Mouse (Mus musculus) midbrain, embryonic 13.5 days (tissue): Measurements from ENCODE around the gene Gm36079. TPM values are rescaled to one million over a fixed set of nuclear protein-coding genes. Genes with fewer than 3 reads are reported as not detected.
"Not testable (repeated sequence)": the region's sequence is repeated elsewhere in the genome, so short reads cannot be mapped to it uniquely, and the experiment has no call there.

Experiments used
- ATAC-seq: fragments of 200-750 bp; cut with Nextera tagmentation; 2 replicates; pipeline ENCODE4 v1.8.0; 2017; ENCODE audit warnings: mild to moderate bottlenecking, moderate TSS enrichment, moderate library complexity
- H3K27ac ChIP-seq: fragments of 300-500 bp; sonication (generic); 2 replicates; pipeline ENCODE4 v1.5.1; 2015; ENCODE audit warnings: inconsistent platforms, mild to moderate bottlenecking, moderate library complexity
- H3K27me3 ChIP-seq: fragments of 300-500 bp; sonication (generic); 2 replicates; pipeline ENCODE4 v1.6.1; 2015; ENCODE audit warnings: mild to moderate bottlenecking, inconsistent platforms
- H3K36me3 ChIP-seq: fragments of 300-500 bp; sonication (generic); 2 replicates; pipeline ENCODE4 v1.6.1; 2015; ENCODE audit warnings: mild to moderate bottlenecking, inconsistent platforms
- H3K4me1 ChIP-seq: fragments of 300-500 bp; sonication (generic); replicated peaks from 2 replicates; pipeline ENCODE4 v1.6.1; 2015; ENCODE audit warnings: inconsistent platforms
- H3K4me2 ChIP-seq: fragments of 300-500 bp; sonication (generic); replicated peaks from 2 replicates; pipeline ENCODE4 v1.6.1; 2015; ENCODE audit warnings: moderate library complexity, mild to moderate bottlenecking, inconsistent platforms
- H3K4me3 ChIP-seq: fragments of 300-500 bp; sonication (generic); replicated peaks from 2 replicates; pipeline ENCODE4 v1.5.1; 2015; ENCODE audit warnings: mild to moderate bottlenecking, inconsistent platforms
- H3K9ac ChIP-seq: fragments of 300-500 bp; sonication (generic); replicated peaks from 2 replicates; pipeline ENCODE4 v1.6.1; 2015; ENCODE audit warnings: mild to moderate bottlenecking, inconsistent platforms
- H3K9me3 ChIP-seq: fragments of 300-500 bp; sonication (generic); 2 replicates; pipeline ENCODE4 v1.6.1; 2016; ENCODE audit warnings: mild to moderate bottlenecking, inconsistent platforms
- WGBS: fragments of 180-500 bp; shearing (Covaris S2); methylation state at CpG from one replicate; pipeline ENCODE4 v1.1.7; 2015; 5-methylcytosine and 5-hydroxymethylcytosine counted together
- polyA plus RNA-seq: library from polyadenylated mRNA; unstranded; fragments of >200 nt; fragmentation: Nextera tagmentation; extraction: Ambion mirVana; gene quantifications from 2 replicates; pipeline ENCODE4 v1.2.1, GENCODE M21; 2015

Gm36079 gene
- polyA plus RNA-seq, 1 experiment from 2014 or later: not detected

DNA sequence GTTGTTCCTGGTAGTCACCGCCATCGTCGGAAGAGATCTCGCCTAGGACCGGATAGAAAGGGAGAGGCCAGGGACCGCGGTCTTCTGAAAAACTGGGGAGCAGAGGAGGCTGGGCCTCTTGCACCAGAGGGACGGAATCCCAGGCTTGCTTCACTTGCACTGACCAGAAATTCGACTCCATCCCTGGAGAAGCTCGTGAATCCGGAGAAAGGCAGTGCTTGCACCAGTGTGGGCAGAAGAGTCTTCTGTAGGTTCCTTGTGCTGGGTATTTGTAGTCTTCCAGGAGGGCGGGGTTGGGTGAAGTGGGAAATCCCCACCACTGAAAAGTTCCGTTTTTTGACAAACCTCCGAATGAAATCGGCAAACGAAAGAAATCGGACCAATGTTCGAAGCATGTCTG is 8.3 kb upstream of the Gm36079 start:
- not testable (repeated sequence) for H3K9me3 ChIP-seq, ATAC-seq, H3K4me2 ChIP-seq

DNA sequence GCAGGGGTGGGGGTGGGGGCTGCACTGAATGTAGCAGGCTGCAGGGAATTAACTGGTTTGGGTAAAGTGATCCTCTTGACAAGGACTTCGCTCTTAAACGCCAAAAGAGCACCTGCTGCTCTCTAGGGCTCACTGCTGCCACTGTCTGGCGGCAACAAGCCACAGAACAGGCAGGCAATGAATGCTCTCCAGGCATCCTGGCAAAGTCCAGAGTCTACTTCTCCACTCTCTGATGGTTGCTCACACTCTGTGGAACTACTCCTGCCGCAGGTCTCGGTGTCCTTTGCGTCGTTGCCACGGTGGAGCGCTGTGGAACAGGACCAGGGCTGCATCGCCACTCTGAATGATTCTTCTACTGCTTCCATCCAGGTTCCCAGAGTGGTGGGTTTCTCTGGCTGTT is 7.8 kb upstream of the Gm36079 start:
- not testable (repeated sequence) for H3K27ac ChIP-seq, H3K4me1 ChIP-seq, H3K4me3 ChIP-seq, H3K4me2 ChIP-seq, H3K9me3 ChIP-seq, H3K36me3 ChIP-seq, H3K9ac ChIP-seq
- WGBS: 0% methylated on average over 3 of the region's 10 CpGs
- peaks cover 25% of the 10 kb centered on the region for H3K27me3 ChIP-seq
- peak; percentile 78 for ATAC-seq

More for the DNA sequence above, 8.3 kb upstream of the Gm36079 start:
- WGBS: 0% methylated on average over 10 of the region's 18 CpGs
- not testable (repeated sequence) for H3K4me3 ChIP-seq, H3K27ac ChIP-seq, H3K4me1 ChIP-seq, H3K9ac ChIP-seq, H3K36me3 ChIP-seq
- H3K27me3 ChIP-seq: peaks cover 25% of the 10 kb centered on the region

- WGBS: 1% methylated on average over 19 of the region's 19 CpGs
Measured at GRCm38 (mm10) chr13:120033516-120034190, 6.8 kb upstream of the Gm36079 start.

GRCm38 (mm10) chr13:120031676-120032075 is 4.9 kb upstream of the Gm36079 start:
- H3K4me3 ChIP-seq, H3K9me3 ChIP-seq, ATAC-seq, H3K36me3 ChIP-seq, H3K4me1 ChIP-seq, H3K27me3 ChIP-seq, H3K27ac ChIP-seq, H3K9ac ChIP-seq, H3K4me2 ChIP-seq: not testable (repeated sequence)
- 4% methylated on average over 16 of the region's 16 CpGs for WGBS

More at GRCm38 (mm10) chr13:120033516-120034190, 6.8 kb upstream of the Gm36079 start:
- H3K9ac ChIP-seq, H3K4me2 ChIP-seq, H3K4me3 ChIP-seq, H3K4me1 ChIP-seq, ATAC-seq, H3K27ac ChIP-seq, H3K9me3 ChIP-seq, H3K36me3 ChIP-seq: not testable (repeated sequence)
- peaks cover 21% of the 10 kb centered on the region for H3K27me3 ChIP-seq

DNA sequence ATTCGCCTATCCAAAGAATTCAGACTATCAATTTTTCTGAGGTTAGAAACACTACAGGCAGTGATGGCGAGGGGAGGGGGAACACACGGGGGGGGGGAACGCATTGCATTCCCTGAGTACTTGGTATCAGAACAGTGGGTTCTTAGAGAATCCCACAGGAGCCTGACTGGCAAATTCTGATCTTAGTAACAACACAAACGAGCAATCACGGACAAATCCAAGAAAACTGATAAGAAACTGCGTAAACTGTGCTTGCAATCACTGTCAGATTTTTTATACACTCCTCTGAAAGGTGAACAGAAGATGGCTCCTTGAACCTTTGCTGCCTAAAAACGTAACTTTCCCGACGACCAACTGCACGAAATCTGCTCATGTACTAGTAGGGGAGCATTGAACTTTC is 557 bp upstream of the Gm36079 start:
- H3K36me3 ChIP-seq, H3K9ac ChIP-seq, H3K4me1 ChIP-seq, H3K4me2 ChIP-seq, H3K9me3 ChIP-seq, H3K27ac ChIP-seq, ATAC-seq, H3K4me3 ChIP-seq: not testable (repeated sequence)
- 1% methylated on average over 11 of the region's 11 CpGs for WGBS
- peaks cover 20% of the 10 kb centered on the region for H3K27me3 ChIP-seq

- H3K9ac ChIP-seq, H3K4me3 ChIP-seq, H3K36me3 ChIP-seq, H3K27ac ChIP-seq, H3K4me2 ChIP-seq, H3K9me3 ChIP-seq, H3K4me1 ChIP-seq: not testable (repeated sequence)
- H3K27me3 ChIP-seq: peaks cover 20% of the 10 kb centered on the region
- 2% methylated on average over 3 of the region's 13 CpGs for WGBS
- peak; percentile 76 for ATAC-seq
Measured at GRCm38 (mm10) chr13:120026373-120026772, 438 bp downstream of the Gm36079 start.

DNA sequence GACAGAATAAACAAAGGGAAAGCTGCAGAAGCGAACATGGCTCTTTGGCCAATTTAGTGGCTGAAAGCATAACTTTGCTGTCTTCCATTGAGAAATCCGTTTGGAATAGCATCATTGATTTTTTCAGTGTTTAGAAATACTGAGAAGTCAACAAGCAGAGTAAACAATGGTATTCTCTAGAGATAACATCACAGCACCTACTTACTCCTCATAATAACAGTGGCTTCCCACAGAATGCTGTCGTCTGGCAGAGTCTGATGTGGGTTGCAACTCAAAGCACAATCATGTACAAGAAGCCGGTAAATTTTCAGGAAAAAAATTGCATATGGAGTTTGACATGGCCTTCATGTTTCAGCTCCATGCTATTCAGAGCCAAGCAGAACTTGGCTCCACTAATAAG is 1.2 kb downstream of the Gm36079 start:
- WGBS: 8% methylated on average over 4 of the region's 4 CpGs
- not testable (repeated sequence) for H3K9me3 ChIP-seq, H3K4me1 ChIP-seq, ATAC-seq, H3K27ac ChIP-seq, H3K4me2 ChIP-seq, H3K4me3 ChIP-seq, H3K9ac ChIP-seq, H3K36me3 ChIP-seq
- H3K27me3 ChIP-seq: peaks cover 24% of the 10 kb centered on the region

DNA sequence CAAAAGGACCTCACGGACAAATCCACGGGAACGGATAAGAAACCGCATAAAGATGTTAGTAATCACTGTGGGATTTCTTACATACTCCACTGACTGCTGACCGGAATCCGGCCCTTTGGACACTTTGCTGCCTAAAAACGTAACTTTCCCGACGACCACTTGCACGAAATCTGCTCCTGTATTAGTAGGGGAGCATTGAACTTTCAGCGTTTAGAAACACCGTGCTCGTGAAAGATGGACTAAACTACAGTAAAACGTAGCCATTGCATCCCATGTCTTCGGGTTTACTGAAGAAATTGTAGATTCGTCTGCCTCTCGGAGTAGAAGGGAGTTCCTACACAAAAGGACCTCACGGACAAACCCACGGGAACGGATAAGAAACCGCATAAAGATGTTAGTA is 1.8 kb downstream of the Gm36079 start:
- WGBS: 1% methylated on average over 21 of the region's 21 CpGs
- not testable (repeated sequence) for H3K27ac ChIP-seq

GRCm38 (mm10) chr13:120024581-120024980 is 2.2 kb downstream of the Gm36079 start:
- not testable (repeated sequence) for H3K4me3 ChIP-seq, H3K4me2 ChIP-seq, H3K9ac ChIP-seq, H3K36me3 ChIP-seq, ATAC-seq, H3K4me1 ChIP-seq, H3K9me3 ChIP-seq, H3K27ac ChIP-seq
- WGBS: 5% methylated on average over 9 of the region's 9 CpGs
- peaks cover 27% of the 10 kb centered on the region for H3K27me3 ChIP-seq

More for the DNA sequence above, 1.8 kb downstream of the Gm36079 start:
- peaks cover 27% of the 10 kb centered on the region for H3K27me3 ChIP-seq
- not testable (repeated sequence) for ATAC-seq, H3K4me2 ChIP-seq, H3K4me1 ChIP-seq, H3K9ac ChIP-seq, H3K9me3 ChIP-seq, H3K4me3 ChIP-seq, H3K36me3 ChIP-seq

GRCm38 (mm10) chr13:120021477-120021876 is 5.3 kb downstream of the Gm36079 start:
- WGBS: no CpG with 5 or more reads among the region's 1 CpGs
- not testable (repeated sequence) for H3K9ac ChIP-seq, H3K4me1 ChIP-seq, H3K4me2 ChIP-seq, H3K27ac ChIP-seq, H3K4me3 ChIP-seq, H3K9me3 ChIP-seq, H3K36me3 ChIP-seq
- H3K27me3 ChIP-seq: peaks cover 31% of the 10 kb centered on the region
- ATAC-seq: 0 out of 2 replicates have a peak, but pooled peaks have one; percentile 45

DNA sequence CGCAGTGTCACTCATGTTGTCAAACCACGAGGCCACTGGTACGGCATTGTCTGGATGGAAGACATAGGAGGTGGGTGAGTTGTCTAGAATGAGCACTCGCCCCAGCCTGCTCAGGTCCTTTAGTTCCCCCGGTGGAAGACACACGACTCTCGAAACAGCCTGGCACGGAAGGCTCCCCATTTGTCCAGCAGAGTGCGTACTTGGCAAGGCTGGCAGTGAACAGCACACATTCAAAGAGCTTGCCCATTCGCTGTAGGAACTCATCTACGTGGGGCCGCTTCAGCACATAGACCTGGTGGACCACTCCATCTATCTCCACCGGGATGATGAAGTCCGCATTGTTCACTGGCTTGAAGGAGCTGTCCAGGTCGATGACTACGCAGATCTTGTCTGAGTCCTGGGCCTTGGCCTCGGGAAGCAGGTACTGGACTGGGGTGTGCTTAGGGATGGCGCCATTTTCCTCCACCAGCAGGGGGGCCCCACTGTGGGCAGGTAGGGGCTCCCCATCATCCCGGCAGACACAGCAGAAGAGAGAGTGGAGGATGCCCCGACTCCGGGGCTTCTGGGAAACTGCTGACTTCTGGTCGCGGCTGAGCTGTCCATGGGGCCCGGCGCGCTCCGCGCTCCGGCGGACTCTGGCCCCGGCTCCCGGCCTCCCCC is 11.3 kb downstream of the Gm36079 start:
- peak; percentile 55 for ATAC-seq
- H3K9me3 ChIP-seq, H3K9ac ChIP-seq, H3K4me3 ChIP-seq, H3K4me2 ChIP-seq, H3K27ac ChIP-seq, H3K4me1 ChIP-seq, H3K36me3 ChIP-seq: not testable (repeated sequence)
- peaks cover 11% of the 10 kb centered on the region for H3K27me3 ChIP-seq
- under 1% methylated on average over 6 of the region's 32 CpGs for WGBS

DNA sequence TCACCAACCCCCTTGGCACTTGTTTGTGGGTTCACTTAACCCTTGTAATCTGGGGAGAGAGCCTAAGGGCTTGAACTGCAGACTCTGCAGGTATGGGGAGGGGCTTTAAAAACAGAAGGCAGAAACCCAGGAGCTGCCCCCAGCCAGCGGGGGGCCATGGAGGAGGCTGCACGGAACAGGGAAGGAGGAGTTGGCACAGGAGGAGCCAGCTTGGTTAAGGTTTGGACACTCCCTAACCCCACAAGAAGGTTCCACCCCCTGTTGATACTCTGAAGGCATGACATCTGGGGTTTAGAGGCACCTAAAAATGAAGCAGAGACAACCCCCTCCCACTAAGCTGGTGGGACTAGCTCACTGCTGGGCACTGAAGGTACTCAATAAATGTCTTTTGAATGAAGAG is 12.8 kb downstream of the Gm36079 start:
- ATAC-seq: peak; percentile 43; the same call in 1 of the 2 replicates
- H3K36me3 ChIP-seq, H3K4me2 ChIP-seq, H3K4me1 ChIP-seq, H3K9ac ChIP-seq, H3K27me3 ChIP-seq, H3K9me3 ChIP-seq, H3K4me3 ChIP-seq, H3K27ac ChIP-seq: not testable (repeated sequence)
- WGBS: no CpG with 5 or more reads among the region's 2 CpGs

GRCm38 (mm10) chr13:120013544-120013943 is 13.3 kb downstream of the Gm36079 start:
- not testable (repeated sequence) for H3K4me3 ChIP-seq, H3K27me3 ChIP-seq, H3K4me1 ChIP-seq, ATAC-seq, H3K27ac ChIP-seq, H3K9me3 ChIP-seq, H3K4me2 ChIP-seq, H3K36me3 ChIP-seq, H3K9ac ChIP-seq
- WGBS: no CpG with 5 or more reads among the region's 5 CpGs
